25 mouse cellular contexts compared by ENCODE assay signal in the genomic region with DNA sequence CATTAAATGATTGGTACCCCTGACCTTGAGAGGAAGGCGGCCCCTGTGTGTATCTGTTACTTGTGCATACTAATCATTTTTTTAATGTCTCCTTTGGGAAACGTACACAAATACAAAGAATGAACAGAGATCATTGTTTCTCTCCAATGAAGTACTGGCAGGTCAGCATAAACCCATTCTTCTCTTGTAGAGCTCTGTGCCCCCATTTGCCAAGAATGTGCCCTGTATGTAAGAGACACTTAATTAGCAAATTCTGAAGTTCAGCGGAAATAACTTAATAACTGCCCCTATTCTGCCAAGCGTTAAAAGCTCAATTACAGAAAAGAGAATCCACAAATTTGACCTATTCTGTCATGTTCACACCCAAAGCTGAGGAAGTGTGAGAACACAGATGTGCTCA.
"Had no signal": no experiment of that assay in that cellular context is flagged by ENCODE, and none has a peak within 500 bp of the region (broad histone marks: within the 10 kb centered on the region; RNA-seq: fewer than 3 reads in every experiment).

No protein-coding gene starts in this region.

- ATAC-seq: hindbrain, embryonic 16.5 days; inflammation-experienced regulatory T-cells, adult 6 months; intestine, embryonic 15.5 days; intestine, postnatal 0 days had no signal

- H3K4me3 ChIP-seq: gastrocnemius, adult 2 months; heart, embryonic 10.5 days; heart, embryonic 12.5 days; hindbrain, embryonic 10.5 days; hindbrain, embryonic 12.5 days; intestine, embryonic 15.5 days; layer of hippocampus, adult 2 months; left cerebral cortex, adult 2 months; limb, embryonic 10.5 days; limb, embryonic 12.5 days had no signal

- H3K27ac ChIP-seq: gastrocnemius, adult 2 months; heart, embryonic 10.5 days; hindbrain, embryonic 10.5 days; hindbrain, embryonic 12.5 days; hindbrain, embryonic 14.5 days; intestine, embryonic 15.5 days; layer of hippocampus, adult 2 months; left cerebral cortex, adult 2 months; limb, embryonic 10.5 days; limb, embryonic 12.5 days had no signal

- H3K4me2 ChIP-seq: heart, embryonic 12.5 days; hindbrain, embryonic 12.5 days; hindbrain, embryonic 14.5 days; intestine, embryonic 15.5 days; limb, embryonic 12.5 days had no signal

- H3K36me3 ChIP-seq: heart, embryonic 10.5 days; heart, embryonic 12.5 days; hindbrain, embryonic 10.5 days; hindbrain, embryonic 12.5 days; intestine, embryonic 15.5 days; limb, embryonic 10.5 days; limb, embryonic 12.5 days had no signal

- H3K9ac ChIP-seq: heart, embryonic 12.5 days; hindbrain, embryonic 12.5 days; hindbrain, embryonic 14.5 days; intestine, embryonic 15.5 days; limb, embryonic 12.5 days had no signal

- H3K9me3 ChIP-seq: heart, embryonic 10.5 days; heart, embryonic 12.5 days; hindbrain, embryonic 10.5 days; hindbrain, embryonic 12.5 days; intestine, embryonic 15.5 days; limb, embryonic 10.5 days; limb, embryonic 12.5 days had no signal

- DNase-seq: gastrocnemius, adult 2 months; gastrocnemius, postnatal 10 days; gastrocnemius, postnatal 25 days; heart, adult 18-20 months; heart, postnatal 10 days; heart, postnatal 4 days; kidney, adult 18-20 months; kidney, adult 8-10 months; kidney, postnatal 10 days; kidney, postnatal 25 days; kidney, postnatal 4 days; liver had no signal

- H3K4me1 ChIP-seq: heart, embryonic 10.5 days; heart, embryonic 12.5 days; hindbrain, embryonic 10.5 days; hindbrain, embryonic 12.5 days; intestine, embryonic 15.5 days; limb, embryonic 10.5 days; limb, embryonic 12.5 days had no signal

- H3K27me3 ChIP-seq: heart, embryonic 12.5 days; hindbrain, embryonic 12.5 days; intestine, embryonic 15.5 days; limb, embryonic 12.5 days had no signal
